Mouse (Mus musculus) forebrain, embryonic 15.5 days (tissue): Measurements from ENCODE around the gene Nlrp2. TPM values are rescaled to one million over a fixed set of nuclear protein-coding genes. Genes with fewer than 3 reads are reported as not detected.

Experiments
- ATAC-seq: fragments of 200-750 bp; cut with Nextera tagmentation; replicated peaks from 2 replicates; pipeline ENCODE4 v1.8.0; 2017; ENCODE audit warnings: mild to moderate bottlenecking, moderate TSS enrichment, moderate library complexity
- H3K27ac ChIP-seq: fragments of 300-500 bp; sonication (generic); replicated peaks from 2 replicates; pipeline ENCODE4 v1.5.1; 2015; ENCODE audit warnings: mild to moderate bottlenecking, inconsistent platforms
- H3K27me3 ChIP-seq: fragments of 300-500 bp; sonication (generic); 2 replicates; pipeline ENCODE4 v1.6.1; 2015; ENCODE audit warnings: inconsistent platforms
- H3K36me3 ChIP-seq: fragments of 300-500 bp; sonication (generic); 2 replicates; pipeline ENCODE4 v1.6.1; 2015; ENCODE audit warnings: mild to moderate bottlenecking, inconsistent platforms
- H3K4me1 ChIP-seq: fragments of 300-500 bp; sonication (generic); 2 replicates; pipeline ENCODE4 v1.6.1; 2015; ENCODE audit warnings: inconsistent platforms
- H3K4me2 ChIP-seq: fragments of 300-500 bp; sonication (generic); replicated peaks from 2 replicates; pipeline ENCODE4 v1.6.1; 2015; ENCODE audit warnings: mild to moderate bottlenecking, inconsistent platforms
- H3K4me3 ChIP-seq: fragments of 300-500 bp; sonication (generic); 2 replicates; pipeline ENCODE4 v1.5.1; 2015; ENCODE audit warnings: mild to moderate bottlenecking, inconsistent platforms
- H3K9ac ChIP-seq: fragments of 300-500 bp; sonication (generic); replicated peaks from 2 replicates; pipeline ENCODE4 v1.6.1; 2015; ENCODE audit warnings: mild to moderate bottlenecking, inconsistent platforms
- H3K9me3 ChIP-seq: fragments of 300-500 bp; sonication (generic); 2 replicates; pipeline ENCODE4 v1.6.1; 2016; ENCODE audit warnings: inconsistent platforms
- WGBS: fragments of 180-500 bp; shearing (Covaris S2); methylation state at CpG from one replicate; pipeline ENCODE4 v1.1.7; 2015; ENCODE audit warnings: mixed read lengths; 5-methylcytosine and 5-hydroxymethylcytosine counted together
- polyA plus RNA-seq: library from polyadenylated mRNA; unstranded; fragments of >200 nt; fragmentation: Nextera tagmentation; extraction: Ambion mirVana; gene quantifications from 2 replicates; pipeline ENCODE4 v1.2.1, GENCODE M21; 2015

Nlrp2 gene
- not detected in 2 replicates for polyA plus RNA-seq

DNA sequence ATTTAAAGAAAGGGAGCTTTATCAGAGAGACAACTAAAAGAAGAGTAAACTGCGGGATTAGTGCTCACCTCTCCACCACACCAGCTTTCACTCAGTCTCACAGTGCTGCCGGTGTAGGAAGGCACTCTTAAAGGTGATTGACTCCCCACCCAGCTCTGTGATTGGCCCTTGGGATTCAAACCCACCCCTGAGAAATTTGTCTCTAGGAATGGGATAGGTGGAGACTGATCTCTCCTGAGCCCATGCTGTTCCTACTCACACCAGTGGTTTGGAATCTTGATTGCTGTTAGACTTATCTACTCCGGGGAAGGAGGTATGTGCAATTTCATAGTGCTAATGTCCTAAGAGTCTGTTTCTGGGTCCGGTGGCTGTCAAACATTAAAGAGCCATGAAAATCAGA, at the start of gene Nlrp2:
Gene Nlrp2, minus strand, starts transcription at position 101 of the 400 bp plus-strand sequence.
- no peaks in the 10 kb centered on the region for H3K36me3 ChIP-seq
- no peak within 1 kb of the TSS for H3K27ac ChIP-seq
- H3K27me3 ChIP-seq, result no peaks in the 10 kb centered on the region
- no peak within 1 kb of the TSS for H3K9ac ChIP-seq
- H3K9me3 ChIP-seq, result peaks cover 31% of the 10 kb centered on the region; the same call in 1 of the 2 replicates
- no peak for ATAC-seq
- no peaks in the 10 kb centered on the region for H3K4me1 ChIP-seq
- WGBS, result 91% methylated on average over 4 of the region's 4 CpGs
- H3K4me2 ChIP-seq, result no peak within 1 kb of the TSS
- H3K4me3 ChIP-seq, result no peak within 1 kb of the TSS

- WGBS, result 89% methylated on average over 2 of the region's 2 CpGs
- no peak overlapping the region for H3K27ac ChIP-seq
- ATAC-seq, result no peak
- no peak overlapping the region for H3K4me3 ChIP-seq
- H3K4me2 ChIP-seq, result no peak overlapping the region
- H3K27me3 ChIP-seq, result no peaks in the 10 kb centered on the region
- H3K36me3 ChIP-seq, result no peaks in the 10 kb centered on the region
- peaks cover 20% of the 10 kb centered on the region for H3K9me3 ChIP-seq
- no peaks in the 10 kb centered on the region for H3K4me1 ChIP-seq
- no peak overlapping the region for H3K9ac ChIP-seq
These were observed 15.9 kb upstream of the Nlrp2 start for GRCm38 (mm10) chr7:5366724-5367123.

GRCm38 (mm10) chr7:5363599-5363998, 12.8 kb upstream of the Nlrp2 start:
- 96% methylated on average over 5 of the region's 5 CpGs for WGBS

DNA sequence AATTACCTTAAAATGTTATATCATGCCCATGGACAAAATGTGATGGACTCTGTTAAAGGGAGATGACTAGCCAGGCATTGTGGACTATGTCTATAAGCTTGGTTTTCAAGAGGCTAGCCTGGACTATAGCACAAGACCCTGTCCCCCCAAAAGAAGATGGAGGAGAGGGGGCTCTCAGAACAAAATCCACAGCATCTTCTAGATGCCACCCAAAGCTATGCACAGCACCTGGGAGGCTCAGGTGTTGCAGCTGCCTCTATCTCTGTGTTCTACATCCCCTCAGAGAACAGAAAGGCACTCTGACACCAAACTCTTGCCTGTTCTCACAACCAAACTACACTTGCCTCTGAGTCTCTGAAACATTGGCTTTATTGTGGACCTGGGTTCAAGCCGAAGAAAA, 598 bp downstream of the Nlrp2 start, which contains the start of gene Gm5065:
Gene Gm5065, plus strand, starts transcription at position 301 of the 400 bp plus-strand sequence.
- 92% methylated on average over 1 of the region's 1 CpGs for WGBS
- no peak for ATAC-seq
- no peak within 1 kb of the TSS for H3K27ac ChIP-seq
- no peaks in the 10 kb centered on the region for H3K27me3 ChIP-seq
- no peaks in the 10 kb centered on the region for H3K36me3 ChIP-seq
- peaks cover 31% of the 10 kb centered on the region; the same call in 1 of the 2 replicates for H3K9me3 ChIP-seq
- no peak within 1 kb of the TSS for H3K9ac ChIP-seq
- H3K4me2 ChIP-seq, result no peak within 1 kb of the TSS
- H3K4me3 ChIP-seq, result no peak within 1 kb of the TSS
- no peaks in the 10 kb centered on the region for H3K4me1 ChIP-seq

More at GRCm38 (mm10) chr7:5363599-5363998, 12.8 kb upstream of the Nlrp2 start:
- peaks cover 22% of the 10 kb centered on the region for H3K9me3 ChIP-seq
- no peaks in the 10 kb centered on the region for H3K36me3 ChIP-seq
- no peaks in the 10 kb centered on the region for H3K27me3 ChIP-seq
- no peak for ATAC-seq
- H3K9ac ChIP-seq, result no peak overlapping the region
- H3K4me1 ChIP-seq, result no peaks in the 10 kb centered on the region
- H3K27ac ChIP-seq, result no peak overlapping the region
- H3K4me3 ChIP-seq, result no peak overlapping the region
- no peak overlapping the region for H3K4me2 ChIP-seq

DNA sequence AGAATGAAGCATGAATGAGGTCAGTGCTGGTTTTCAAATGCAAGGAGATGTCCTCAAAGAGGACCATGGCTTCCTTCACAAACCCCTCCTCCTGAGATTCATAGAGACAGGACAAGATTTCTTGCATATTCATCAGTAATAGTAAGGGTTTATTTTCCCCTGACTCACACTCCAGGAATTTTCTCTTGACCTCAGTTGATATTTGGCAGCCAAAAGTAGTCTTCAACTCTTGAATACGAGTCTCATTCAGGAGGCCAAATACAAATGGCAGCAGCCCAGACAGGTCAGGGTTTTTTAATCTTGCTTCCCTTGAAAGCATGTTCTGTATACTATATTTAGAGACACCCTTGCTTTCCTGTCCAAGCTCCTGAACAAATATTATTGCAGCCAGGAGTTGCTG, 23.3 kb downstream of the Nlrp2 start:
- H3K4me2 ChIP-seq, result no peak overlapping the region
- H3K4me3 ChIP-seq, result no peak overlapping the region
- ATAC-seq, result no peak
- H3K27me3 ChIP-seq, result no peaks in the 10 kb centered on the region
- H3K27ac ChIP-seq, result no peak overlapping the region
- H3K9me3 ChIP-seq, result peaks cover 19% of the 10 kb centered on the region
- WGBS, result 82% methylated on average over 1 of the region's 1 CpGs
- no peak overlapping the region for H3K9ac ChIP-seq
- H3K36me3 ChIP-seq, result no peaks in the 10 kb centered on the region
- H3K4me1 ChIP-seq, result no peaks in the 10 kb centered on the region

GRCm38 (mm10) chr7:5288281-5288680, 62.6 kb downstream of the Nlrp2 start:
- no peak for ATAC-seq
- Histone ChIP-seq H3K4me1 (no peaks in the 10 kb centered on the region), H3K9ac (no peak overlapping the region), H3K4me2 (no peak overlapping the region), H3K27ac (no peak overlapping the region), H3K9me3 (peaks cover 14% of the 10 kb centered on the region), H3K36me3 (no peaks in the 10 kb centered on the region), H3K27me3 (no peaks in the 10 kb centered on the region), H3K4me3 (no peak overlapping the region)
- WGBS, result 47% methylated on average over 1 of the region's 1 CpGs

- Histone ChIP-seq H3K4me2 (no peak overlapping the region), H3K9ac (no peak overlapping the region), H3K36me3 (no peaks in the 10 kb centered on the region), H3K4me1 (no peaks in the 10 kb centered on the region), H3K9me3 (peaks cover 13% of the 10 kb centered on the region; the same call in 1 of the 2 replicates), H3K27ac (no peak overlapping the region), H3K4me3 (no peak overlapping the region), H3K27me3 (no peaks in the 10 kb centered on the region)
- WGBS, result 85% methylated on average over 3 of the region's 3 CpGs
- ATAC-seq, result no peak
These were observed 87.8 kb downstream of the Nlrp2 start for GRCm38 (mm10) chr7:5263051-5263450.

Other genes with a start within 250 kb of the Nlrp2 start
- gene Rfpl4, start 234.1 kb downstream of the Nlrp2 start, polyA plus RNA-seq, result 0.13 TPM in 1 of 2 replicates, not detected in the other
- 0.19 TPM in 1 of 2 replicates, not detected in the other for gene Rasl2-9, start 225.1 kb downstream of the Nlrp2 start, polyA plus RNA-seq
- gene Vmn1r55, start 201.4 kb downstream of the Nlrp2 start, polyA plus RNA-seq, result 0.01 TPM in 1 of 2 replicates, not detected in the other
- not detected in 2 replicates for gene Vmn1r56, start 154.3 kb downstream of the Nlrp2 start, polyA plus RNA-seq
- not detected in 2 replicates for gene Vmn1r57, start 132.5 kb downstream of the Nlrp2 start, polyA plus RNA-seq
- not detected in 2 replicates for gene Gm5065, start 498 bp downstream of the Nlrp2 start, polyA plus RNA-seq
- gene Vmn1r58, start 62.4 kb upstream of the Nlrp2 start, polyA plus RNA-seq, result not detected in 2 replicates
- not detected in 2 replicates for gene Vmn1r59, start 105.7 kb upstream of the Nlrp2 start, polyA plus RNA-seq
- gene Vmn2r28, start 142.9 kb upstream of the Nlrp2 start, polyA plus RNA-seq, result not detected in 2 replicates
- not detected in 2 replicates for gene Vmn1r60, start 196.3 kb upstream of the Nlrp2 start, polyA plus RNA-seq